Mouse (Mus musculus) myocyte (in vitro differentiated cells): Measurements from ENCODE around the gene Pgs1. TPM values are rescaled to one million over a fixed set of nuclear protein-coding genes. Genes with fewer than 3 reads are reported as not detected.
A peak's percentile ranks its signal among the peaks of the same experiment; 100 is the strongest.

Experiments used
- H3K27me3 ChIP-seq: one replicate; pipeline ENCODE4 v1.6.1; 2011; ENCODE audit not compliant: control insufficient read depth, insufficient read depth, insufficient read length
- H3K36me3 ChIP-seq: one replicate; pipeline ENCODE4 v1.6.1; 2011; ENCODE audit not compliant: control insufficient read depth, insufficient read depth
- H3K4me2 ChIP-seq: one replicate; pipeline ENCODE4 v1.6.1; 2011; ENCODE audit warnings: low read depth, control low read depth
- H3K4me3 ChIP-seq: one replicate; pipeline ENCODE4 v1.5.1; 2011; ENCODE audit warnings: mild to moderate bottlenecking, control low read depth, moderate library complexity
- H3K79me2 ChIP-seq: one replicate; pipeline ENCODE4 v1.6.1; 2011; ENCODE audit not compliant: control insufficient read depth, insufficient read depth
- H3ac ChIP-seq: one replicate; pipeline ENCODE4 v1.6.1; 2011; ENCODE audit not compliant: control insufficient read depth, insufficient read length
- CEBPB ChIP-seq: IDR thresholded peaks from 2 replicates; pipeline ENCODE4 v1.6.1; 2011; ENCODE audit warnings: mild to moderate bottlenecking, moderate library complexity; ENCODE audit not compliant: poor library complexity, insufficient read depth, severe bottlenecking
- E2F4 ChIP-seq: IDR thresholded peaks from one replicate; pipeline ENCODE4 v1.6.1; 2011; ENCODE audit warnings: mild to moderate bottlenecking, control low read depth, moderate library complexity; ENCODE audit not compliant: insufficient read depth
- MAX ChIP-seq: IDR thresholded peaks from one replicate; pipeline ENCODE4 v1.6.1; 2011; ENCODE audit warnings: low read depth, mild to moderate bottlenecking, control low read depth
- MYOD1 ChIP-seq, 3 experiments: IDR thresholded peaks; one replicate each; pipeline ENCODE4 v1.6.1; 2011; ENCODE audit warnings: control low read depth in 2 of 3, low read depth in 2 of 3, mild to moderate bottlenecking in 2 of 3, moderate library complexity in 1 of 3; ENCODE audit not compliant: insufficient read length in 2 of 3, control insufficient read depth in 1 of 3
- MYOG ChIP-seq, 3 experiments: IDR thresholded peaks; one replicate each; pipeline ENCODE4 v1.6.1; 2011; ENCODE audit warnings: control low read depth in 2 of 3, low read depth in 2 of 3, mild to moderate bottlenecking in 2 of 3; ENCODE audit not compliant: insufficient read length in 2 of 3, control insufficient read depth in 1 of 3, insufficient read depth in 1 of 3
- POLR2A ChIP-seq: IDR thresholded peaks from one replicate; pipeline ENCODE4 v1.6.1; 2011; ENCODE audit warnings: low read depth, mild to moderate bottlenecking, control low read depth, moderate library complexity; ENCODE audit not compliant: insufficient read length
- POLR2AphosphoS2 ChIP-seq: IDR thresholded peaks from one replicate; pipeline ENCODE4 v1.6.1; 2011; ENCODE audit warnings: low read depth, control low read depth; ENCODE audit not compliant: insufficient read length
- REST ChIP-seq: IDR thresholded peaks from one replicate; pipeline ENCODE4 v1.6.1; 2011; ENCODE audit warnings: mild to moderate bottlenecking, control low read depth, moderate library complexity; ENCODE audit not compliant: insufficient read depth, insufficient read length
- SRF ChIP-seq: IDR thresholded peaks from one replicate; pipeline ENCODE4 v1.6.1; 2011; ENCODE audit warnings: low read depth; ENCODE audit not compliant: control insufficient read depth, insufficient read length
- TCF12 ChIP-seq: IDR thresholded peaks from one replicate; pipeline ENCODE4 v1.6.1; 2011; ENCODE audit warnings: mild to moderate bottlenecking, control low read depth; ENCODE audit not compliant: poor library complexity, insufficient read depth, severe bottlenecking
- TCF3 ChIP-seq: IDR thresholded peaks from one replicate; pipeline ENCODE4 v1.6.1; 2011; ENCODE audit warnings: low read depth, control low read depth; ENCODE audit not compliant: insufficient read length
- USF1 ChIP-seq: IDR thresholded peaks from one replicate; pipeline ENCODE4 v1.6.1; 2011; ENCODE audit warnings: low read depth, mild to moderate bottlenecking, control low read depth, moderate library complexity
- polyA plus RNA-seq: library from polyadenylated mRNA; unstranded; fragments of >200 nt; fragmentation: generic; extraction: Trizol; gene quantifications from one replicate; pipeline ENCODE4 v1.2.1, GENCODE M21; 2012; ENCODE audit warnings: missing spikeins

Gene Pgs1
- polyA plus RNA-seq, 1 experiment, result 61.6 TPM

- Histone ChIP-seq H3K79me2 (no peaks in the 10 kb centered on the region), H3K36me3 (no peaks in the 10 kb centered on the region), H3ac (no peak overlapping the region), H3K4me3 (no peak overlapping the region), H3K27me3 (peaks cover 10% of the 10 kb centered on the region), H3K4me2 (no peak overlapping the region)
- TF ChIP-seq POLR2AphosphoS2 (no peak), MYOD1 (IDR thresholded peaks at IDR 0.05; ENCODE audit: control insufficient read depth in 1 of 3, insufficient read length in 2 of 3, low read depth in 2 of 3) (no peak), SRF (no peak), TCF12 (no peak), REST (no peak), USF1 (no peak), TCF3 (no peak), E2F4 (no peak), CEBPB (no peak), MAX (no peak), MYOG (IDR thresholded peaks at IDR 0.05; ENCODE audit: control insufficient read depth in 1 of 3, insufficient read depth in 1 of 3, insufficient read length in 2 of 3, low read depth in 2 of 3) (no peak), POLR2A (no peak)
Measured at GRCm38 (mm10) chr11:118050174-118050573, 64.1 kb downstream of the Pgs1 start.

- TF ChIP-seq POLR2AphosphoS2 (no peak), E2F4 (no peak), POLR2A (no peak), MYOG (IDR thresholded peaks at IDR 0.05; ENCODE audit: control insufficient read depth in 1 of 3, insufficient read depth in 1 of 3, insufficient read length in 2 of 3, low read depth in 2 of 3) (no peak), SRF (no peak), MAX (no peak), TCF3 (no peak), REST (no peak), TCF12 (no peak), MYOD1 (IDR thresholded peaks at IDR 0.05; ENCODE audit: control insufficient read depth in 1 of 3, insufficient read length in 2 of 3, low read depth in 2 of 3) (no peak), USF1 (no peak), CEBPB (no peak)
- Histone ChIP-seq H3K79me2 (no peaks in the 10 kb centered on the region), H3K4me3 (no peak overlapping the region), H3K27me3 (peaks cover 58% of the 10 kb centered on the region), H3ac (no peak overlapping the region), H3K4me2 (no peak overlapping the region), H3K36me3 (no peaks in the 10 kb centered on the region)
Measured at GRCm38 (mm10) chr11:118058367-118058766, 72.3 kb downstream of the Pgs1 start.

- Histone ChIP-seq H3K4me2 (no peak overlapping the region), H3K27me3 (peaks cover 58% of the 10 kb centered on the region), H3K4me3 (no peak overlapping the region), H3K36me3 (no peaks in the 10 kb centered on the region), H3ac (no peak overlapping the region), H3K79me2 (no peaks in the 10 kb centered on the region)
- TF ChIP-seq TCF12, result no peak
- peak; percentile 64 for TF ChIP-seq USF1
- TF ChIP-seq REST, result no peak
- no peak for TF ChIP-seq MYOD1 (IDR thresholded peaks at IDR 0.05; ENCODE audit: control insufficient read depth in 1 of 3, insufficient read length in 2 of 3, low read depth in 2 of 3)
Measured at GRCm38 (mm10) chr11:118058872-118059271, 72.8 kb downstream of the Pgs1 start.

GRCm38 (mm10) chr11:118060038-118060437 lies 73.9 kb downstream of the Pgs1 start:
- H3K4me3 ChIP-seq, result no peak overlapping the region
- no peaks in the 10 kb centered on the region for H3K36me3 ChIP-seq
- no peak overlapping the region for H3ac ChIP-seq
- no peaks in the 10 kb centered on the region for H3K79me2 ChIP-seq
- H3K4me2 ChIP-seq, result no peak overlapping the region
- no peak for TF ChIP-seq TCF3
- TF ChIP-seq E2F4, result no peak
- no peak for TF ChIP-seq USF1
- TF ChIP-seq TCF12, result no peak
- TF ChIP-seq REST, result no peak
- no peak for TF ChIP-seq SRF
- TF ChIP-seq MYOD1 (IDR thresholded peaks at IDR 0.05; ENCODE audit: control insufficient read depth in 1 of 3, insufficient read length in 2 of 3, low read depth in 2 of 3), result no peak
- TF ChIP-seq MYOG (IDR thresholded peaks at IDR 0.05; ENCODE audit: control insufficient read depth in 1 of 3, insufficient read depth in 1 of 3, insufficient read length in 2 of 3, low read depth in 2 of 3), result no peak
- TF ChIP-seq POLR2AphosphoS2, result no peak
- no peak for TF ChIP-seq CEBPB
- no peak for TF ChIP-seq MAX
- TF ChIP-seq POLR2A, result no peak
- H3K27me3 ChIP-seq, result peaks cover 52% of the 10 kb centered on the region

- TF ChIP-seq POLR2AphosphoS2 (no peak), TCF3 (no peak), MYOD1 (IDR thresholded peaks at IDR 0.05; ENCODE audit: control insufficient read depth in 1 of 3, insufficient read length in 2 of 3, low read depth in 2 of 3) (no peak), MAX (no peak), REST (no peak), TCF12 (no peak), USF1 (no peak), POLR2A (no peak), CEBPB (no peak), E2F4 (no peak), SRF (no peak), MYOG (IDR thresholded peaks at IDR 0.05; ENCODE audit: control insufficient read depth in 1 of 3, insufficient read depth in 1 of 3, insufficient read length in 2 of 3, low read depth in 2 of 3) (no peak)
- Histone ChIP-seq H3ac (no peak overlapping the region), H3K79me2 (no peaks in the 10 kb centered on the region), H3K36me3 (no peaks in the 10 kb centered on the region), H3K27me3 (peaks cover 62% of the 10 kb centered on the region), H3K4me3 (no peak overlapping the region), H3K4me2 (no peak overlapping the region)
Measured at GRCm38 (mm10) chr11:118067588-118067987, 81.5 kb downstream of the Pgs1 start.
